Mouse (Mus musculus): ENCODE data around the gene Pde8b.
"Not testable (repeated sequence)": the region's sequence is repeated elsewhere in the genome, so short reads cannot be mapped to it uniquely, and the experiment has no call there.

Pde8b gene

DNA sequence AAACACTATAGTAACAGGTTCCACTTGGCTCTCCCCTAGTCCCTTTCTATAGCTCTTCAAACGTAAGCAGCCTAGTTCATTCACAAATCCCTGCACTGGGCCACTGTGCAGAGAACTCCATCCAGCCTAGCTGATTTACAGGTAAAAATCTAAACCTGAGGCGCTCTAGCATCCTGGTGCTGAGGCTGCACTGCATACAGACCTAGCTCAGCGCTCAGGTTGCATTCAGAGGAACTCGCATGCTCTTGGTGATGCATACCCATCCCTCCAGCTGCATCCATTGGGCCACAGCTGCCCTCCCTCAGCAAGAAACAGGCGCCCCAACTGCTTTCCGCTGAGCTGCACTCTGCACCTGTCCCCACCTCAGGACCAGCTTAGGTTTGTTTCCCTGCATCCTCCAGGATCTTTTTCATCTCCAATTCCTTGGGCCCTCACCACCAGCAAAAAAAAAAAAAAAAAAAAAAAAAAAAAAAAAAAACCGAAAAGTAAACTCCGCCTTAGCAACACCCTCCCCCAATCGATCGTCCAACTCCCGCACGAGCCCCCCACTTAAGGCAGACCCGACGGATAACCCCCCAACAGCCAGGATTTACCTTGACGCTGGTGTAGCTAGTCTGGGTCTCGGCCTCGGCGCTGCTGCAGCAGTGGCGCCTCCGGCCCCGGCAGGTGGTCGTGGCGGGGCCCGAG, 28.1 kb downstream of the Pde8b start:
- peak; percentile 12 for DNase-seq (ENCODE audit: extremely low spot score)

GRCm38 (mm10) chr13:95215661-95216170, 34.4 kb downstream of the Pde8b start:
- DNase-seq (ENCODE audit: extremely low spot score), result not testable (repeated sequence)

GRCm38 (mm10) chr13:95212320-95212719, 37.8 kb downstream of the Pde8b start:
- no peak for DNase-seq (ENCODE audit: extremely low spot score)

GRCm38 (mm10) chr13:95207301-95207700, 42.8 kb downstream of the Pde8b start:
- DNase-seq (ENCODE audit: extremely low spot score), result not testable (repeated sequence)

GRCm38 (mm10) chr13:95202151-95202758, 47.9 kb downstream of the Pde8b start:
- no peak for DNase-seq (ENCODE audit: extremely low spot score)

- no peak for DNase-seq (ENCODE audit: extremely low spot score)
Observed at GRCm38 (mm10) chr13:95200817-95201216, 49.3 kb downstream of the Pde8b start.

DNA sequence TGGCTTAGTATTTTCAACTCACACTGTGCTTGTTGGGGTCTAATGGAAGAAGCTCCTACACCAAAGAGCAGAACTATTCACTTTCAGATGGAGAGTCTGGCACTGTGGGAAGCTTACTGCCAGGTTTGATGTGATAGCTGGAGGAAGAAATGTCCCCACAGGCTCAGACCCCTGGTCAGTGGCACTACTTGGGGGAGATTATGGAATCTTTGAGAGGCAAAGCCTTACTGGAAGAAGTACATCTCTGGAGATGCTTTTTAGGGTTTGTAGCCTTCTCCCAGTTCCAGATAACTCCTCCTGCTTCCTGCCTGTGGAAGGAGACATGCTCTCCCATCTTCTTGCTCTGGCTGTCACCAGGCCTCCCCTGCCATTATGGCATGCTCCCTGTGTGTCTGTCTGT, 50.1 kb downstream of the Pde8b start:
- no peak for DNase-seq (ENCODE audit: extremely low spot score)

DNA sequence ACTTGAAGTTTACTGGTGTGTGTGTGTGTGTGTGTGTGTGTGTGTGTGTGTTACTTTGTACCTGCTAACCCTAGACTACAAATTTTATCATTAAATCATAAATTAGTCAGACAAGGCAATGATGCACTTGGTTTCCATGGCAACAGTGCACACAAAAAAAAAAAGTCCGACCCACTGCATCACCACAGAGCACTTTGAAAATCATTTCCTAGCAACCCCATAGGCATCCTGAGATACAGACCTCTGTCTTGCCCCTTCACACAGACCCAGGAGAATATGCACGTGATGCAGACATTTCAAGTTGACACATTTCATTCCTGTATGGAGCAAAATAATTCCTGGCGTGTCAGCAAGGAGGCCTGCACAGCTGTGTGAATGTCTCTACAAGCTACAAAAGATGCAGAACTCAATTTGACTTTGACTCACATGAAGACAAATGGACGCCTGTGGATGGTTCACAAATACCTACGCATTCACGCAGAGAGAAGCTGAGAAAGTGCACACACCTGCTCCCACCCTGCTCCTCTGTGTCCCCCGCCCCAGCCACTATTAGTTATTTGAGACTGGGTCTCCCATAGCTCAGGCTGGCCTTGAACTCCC, 53.9 kb downstream of the Pde8b start:
- no peak for DNase-seq (ENCODE audit: extremely low spot score)

GRCm38 (mm10) chr13:95191951-95192350, 58.2 kb downstream of the Pde8b start:
- no peak for DNase-seq (ENCODE audit: extremely low spot score)

DNA sequence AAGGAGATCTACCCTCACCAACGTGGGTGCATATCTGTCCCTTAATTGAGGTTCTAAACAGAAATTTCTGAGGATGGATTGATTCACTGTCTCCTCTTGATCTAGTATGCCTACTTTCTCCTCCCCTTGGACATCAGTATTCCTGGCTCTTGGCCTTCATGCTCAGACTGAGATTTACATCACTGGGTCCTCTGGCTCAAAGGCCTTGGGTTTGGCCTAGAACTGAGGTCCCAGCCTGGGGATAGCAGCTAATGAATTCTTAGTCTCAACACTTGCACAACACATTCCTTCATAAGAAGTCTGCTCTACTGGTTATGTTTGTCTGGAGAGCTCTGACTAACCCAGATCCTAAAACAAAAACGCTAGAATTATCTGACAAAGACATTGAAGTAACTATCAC, 61.0 kb downstream of the Pde8b start:
- no peak for DNase-seq (ENCODE audit: extremely low spot score)

- DNase-seq (ENCODE audit: extremely low spot score), result no peak
Observed at GRCm38 (mm10) chr13:95187153-95187665, 62.9 kb downstream of the Pde8b start.

- no peak for DNase-seq (ENCODE audit: extremely low spot score)
Observed at GRCm38 (mm10) chr13:95186741-95187035, 63.4 kb downstream of the Pde8b start.

GRCm38 (mm10) chr13:95185891-95186740, 64.0 kb downstream of the Pde8b start:
- DNase-seq (ENCODE audit: extremely low spot score), result no peak

- no peak for DNase-seq (ENCODE audit: extremely low spot score)
Observed at GRCm38 (mm10) chr13:95183686-95184085, 66.5 kb downstream of the Pde8b start.

GRCm38 (mm10) chr13:95180208-95180607, 69.9 kb downstream of the Pde8b start:
- no peak for DNase-seq (ENCODE audit: extremely low spot score)

- no peak for DNase-seq (ENCODE audit: extremely low spot score)
Observed at GRCm38 (mm10) chr13:95177326-95177725, 72.8 kb downstream of the Pde8b start.

DNA sequence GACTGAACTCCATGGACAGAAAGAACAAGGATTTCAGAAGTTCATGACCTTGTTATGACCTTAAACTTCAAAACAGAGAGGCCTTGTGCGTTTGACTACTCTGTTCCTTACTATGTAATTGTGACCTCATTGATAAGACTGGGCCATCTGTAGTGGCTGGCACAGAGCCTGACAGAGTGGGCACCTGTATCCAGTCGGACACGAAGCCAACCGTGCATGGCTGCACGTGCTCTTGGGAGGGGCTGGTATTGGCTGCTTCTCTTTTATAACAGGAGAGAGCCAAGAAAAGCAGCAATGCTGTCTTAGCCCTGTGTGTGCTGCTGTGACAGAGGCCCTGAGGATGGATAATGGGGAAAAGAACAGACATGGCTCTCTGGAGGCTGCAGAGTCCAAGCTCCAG, 73.7 kb downstream of the Pde8b start:
- no peak for DNase-seq (ENCODE audit: extremely low spot score)

DNA sequence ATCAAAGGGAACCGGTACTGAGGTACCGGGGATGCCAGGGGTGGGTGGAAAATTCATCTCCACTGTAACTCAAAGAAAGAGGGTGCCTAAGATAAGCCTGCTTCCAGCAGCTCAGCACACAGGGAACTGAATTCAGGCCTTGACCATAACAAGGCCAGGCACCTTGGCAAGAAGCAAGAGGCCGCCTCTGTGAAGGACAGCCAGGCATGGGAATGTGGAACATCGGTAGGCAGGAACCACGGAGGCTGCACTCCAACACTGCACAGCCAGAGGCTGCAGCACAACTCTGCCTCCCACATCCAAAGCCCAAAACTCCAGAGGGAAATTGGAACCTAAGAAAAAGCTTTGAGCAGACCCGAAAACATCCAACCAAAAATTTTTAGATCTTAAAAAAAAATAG, 75.9 kb downstream of the Pde8b start:
- DNase-seq (ENCODE audit: extremely low spot score), result no peak

DNA sequence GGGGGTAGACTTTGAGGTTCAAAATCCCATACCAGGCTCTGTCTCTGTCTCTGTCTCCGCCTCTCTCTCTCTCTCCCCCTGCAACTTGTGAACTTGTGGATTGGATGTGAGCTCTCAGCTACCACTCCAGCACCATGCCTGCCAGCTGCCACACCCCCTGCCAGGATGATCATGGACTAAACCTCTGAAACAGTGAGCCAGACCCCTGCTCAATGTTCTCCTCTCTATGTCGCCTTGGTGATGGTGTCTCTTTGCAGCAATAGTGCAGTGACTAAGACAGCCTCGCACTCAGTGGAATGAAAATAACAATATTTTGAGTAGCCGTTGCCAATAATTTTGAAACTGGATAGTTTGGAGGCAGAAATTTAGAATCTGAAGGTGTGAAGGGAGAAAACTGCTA, 77.8 kb downstream of the Pde8b start:
- no peak for DNase-seq (ENCODE audit: extremely low spot score)

GRCm38 (mm10) chr13:95160211-95160610, 89.9 kb downstream of the Pde8b start:
- no peak for DNase-seq (ENCODE audit: extremely low spot score)

DNA sequence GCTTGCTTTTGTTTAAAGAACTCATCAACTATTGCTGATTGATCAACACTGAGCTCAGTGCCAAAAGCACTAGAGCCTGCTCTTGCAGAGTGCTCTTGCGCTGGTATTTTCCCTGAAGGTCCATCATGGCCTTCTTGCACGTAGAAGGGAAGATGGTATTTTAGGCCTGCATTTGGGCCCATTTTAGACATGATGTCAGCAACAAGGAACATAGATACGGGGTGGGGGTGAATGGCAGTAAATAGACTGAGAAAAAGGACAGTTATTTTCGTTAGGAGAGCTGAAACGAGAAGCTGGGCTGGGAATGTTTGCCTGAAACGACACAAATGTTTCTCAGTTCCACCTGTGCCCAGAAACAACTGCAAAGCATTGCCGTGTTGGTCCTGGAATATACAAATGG, 91.2 kb downstream of the Pde8b start:
- no peak for DNase-seq (ENCODE audit: extremely low spot score)

- no peak for DNase-seq (ENCODE audit: extremely low spot score)
Observed at GRCm38 (mm10) chr13:95144746-95145145, 105.4 kb downstream of the Pde8b start.
